Mouse (Mus musculus): ENCODE measurements around the gene Pdxdc1. TPM values are rescaled to one million over a fixed set of nuclear protein-coding genes. Genes with fewer than 3 reads are reported as not detected.
A peak's percentile ranks its signal among the peaks of the same experiment; 100 is the strongest.

The Pdxdc1 gene
- total and polyA plus RNA-seq, 3 experiments, result 36.0 to 64.2 TPM; not detected in 1

DNA sequence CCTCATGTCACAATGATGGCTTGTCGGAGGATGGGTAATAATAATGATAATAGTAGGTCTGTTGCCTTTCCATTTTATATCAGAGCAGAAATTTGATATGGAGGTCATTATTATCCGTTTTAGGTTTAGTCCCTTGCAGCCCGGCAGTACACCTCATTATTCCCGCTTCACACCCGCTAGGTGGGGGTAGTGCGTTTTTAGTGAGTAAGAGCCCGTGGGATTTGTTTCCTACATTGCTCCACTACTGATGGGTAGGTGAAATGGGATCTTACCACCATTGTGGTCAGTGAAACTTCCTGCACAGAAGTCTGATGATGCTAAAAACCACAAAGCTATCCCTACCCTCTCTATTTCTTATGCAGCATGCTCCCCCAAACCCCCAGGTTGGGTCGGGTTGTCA, 557 bp upstream of the Pdxdc1 start:
- TF ChIP-seq ZC3H11A (IDR thresholded peaks at IDR 0.05; ENCODE audit: low read depth, low read length) (peak; percentile 49), MAX (IDR thresholded peaks at IDR 0.05; ENCODE audit: low read length) (peak; percentile 22; the same call in 1 of the 2 replicates), CTCF (IDR thresholded peaks at IDR 0.05 in 2 of 3, conservative IDR thresholded peaks at IDR 0.05 in 1 of 3; ENCODE audit: control insufficient read depth in 1 of 3, insufficient read depth in 1 of 3, low read depth in 2 of 3, low read length in 3 of 3, poor library complexity in 1 of 3, severe bottlenecking in 1 of 3) (peak; percentile 26 to 62 (median 51); a peak in 5 of 6 replicates), SMC3 (IDR thresholded peaks at IDR 0.05; ENCODE audit: low read depth, low read length) (peak; percentile 53), RAD21 (IDR thresholded peaks at IDR 0.05; ENCODE audit: low read depth, low read length) (peak; percentile 69), ETS1 (IDR thresholded peaks at IDR 0.05; ENCODE audit: low read depth, low read length) (no peak), MXI1 (IDR thresholded peaks at IDR 0.05; ENCODE audit: low read depth, low read length) (no peak), MYB (IDR thresholded peaks at IDR 0.05; ENCODE audit: low read depth, low read length) (no peak)
- peak overlapping the region; percentile 76 for H3K9ac ChIP-seq (ENCODE audit: control insufficient read depth, low read depth, low read length, poor library complexity, severe bottlenecking)
- peak overlapping the region; percentile 74 to 86 for H3K4me3 ChIP-seq (ENCODE audit: control insufficient read depth in 1 of 2, insufficient read depth in 1 of 2, low read depth in 2 of 2, low read length in 2 of 2)
- no peaks in the 10 kb centered on the region for H3K9me3 ChIP-seq (replicated peaks; ENCODE audit: insufficient read depth, low read length)
- H3K27me3 ChIP-seq (ENCODE audit: control insufficient read depth in 1 of 2, insufficient read depth in 2 of 2, low read length in 2 of 2), result no peaks in the 10 kb centered on the region
- H3K36me3 ChIP-seq (ENCODE audit: control insufficient read depth in 1 of 2, insufficient read depth in 2 of 2, low read length in 2 of 2), result peaks cover 0 to 25% of the 10 kb centered on the region in 2 experiments; a peak in 2 of 4 replicates
- H3K79me2 ChIP-seq (ENCODE audit: control insufficient read depth, insufficient read depth, low read length, poor library complexity), result peaks cover 22% of the 10 kb centered on the region
- H3K27ac ChIP-seq (ENCODE audit: control insufficient read depth, low read depth, low read length), result peak overlapping the region; percentile 83
- peaks cover 13 to 15% of the 10 kb centered on the region in 2 experiments for H3K4me1 ChIP-seq (ENCODE audit: control insufficient read depth in 1 of 2, insufficient read depth in 2 of 2, low read length in 2 of 2)
- DNase-seq (ENCODE audit: low read depth, low spot score), result peak; percentile 87

DNA sequence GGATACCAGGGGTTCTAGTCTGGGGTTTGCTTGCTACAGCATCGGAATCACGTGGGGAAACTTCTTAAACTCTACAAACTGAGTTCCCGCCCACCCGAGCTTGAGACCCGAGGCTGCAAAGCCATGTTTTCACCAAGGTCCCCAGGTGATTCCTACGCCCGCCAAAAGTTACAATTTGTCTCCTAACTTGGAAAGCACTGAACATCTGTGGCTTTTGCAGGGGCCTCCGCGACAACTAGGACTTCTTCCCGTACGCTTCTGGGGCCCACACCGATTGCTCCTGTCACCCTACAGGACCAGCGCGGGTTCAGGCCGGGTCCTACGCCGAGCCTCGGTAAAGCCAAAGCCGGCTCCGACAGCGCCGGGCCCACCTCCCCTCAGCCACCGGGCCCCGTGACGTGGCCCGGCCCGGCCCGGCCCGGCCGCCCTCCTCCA, 517 bp downstream of the Pdxdc1 start:
- peaks cover 0 to 31% of the 10 kb centered on the region in 2 experiments; a peak in 2 of 4 replicates for H3K36me3 ChIP-seq (ENCODE audit: control insufficient read depth in 1 of 2, insufficient read depth in 2 of 2, low read length in 2 of 2)
- no peak for TF ChIP-seq TCF12 (IDR thresholded peaks at IDR 0.05; ENCODE audit: low read depth, low read length)
- no peak for TF ChIP-seq GABPA (IDR thresholded peaks at IDR 0.05; ENCODE audit: low read depth, low read length)
- no peak for TF ChIP-seq POLR2AphosphoS2 (IDR thresholded peaks at IDR 0.05; ENCODE audit: low read length)
- no peak for TF ChIP-seq TAL1 (IDR thresholded peaks at IDR 0.05; ENCODE audit: low read length)
- TF ChIP-seq MAX (IDR thresholded peaks at IDR 0.05; ENCODE audit: low read length), result peak; percentile 27; the same call in 1 of the 2 replicates
- TF ChIP-seq POLR2A (IDR thresholded peaks at IDR 0.05; ENCODE audit: control insufficient read depth in 1 of 2, insufficient read depth in 1 of 2, low read depth in 1 of 2, low read length in 2 of 2, poor library complexity in 1 of 2), result no peak
- no peak for TF ChIP-seq ZNF384 (IDR thresholded peaks at IDR 0.05; ENCODE audit: low read depth, low read length)
- no peak for TF ChIP-seq POLR2AphosphoS5 (IDR thresholded peaks at IDR 0.05; ENCODE audit: borderline replicate concordance, low read depth, low read length)
- TF ChIP-seq ELF1 (IDR thresholded peaks at IDR 0.05; ENCODE audit: low read depth, low read length), result no peak
- peak; percentile 83 for TF ChIP-seq MXI1 (IDR thresholded peaks at IDR 0.05; ENCODE audit: low read depth, low read length)
- no peak for TF ChIP-seq HCFC1 (IDR thresholded peaks at IDR 0.05; ENCODE audit: low read depth, low read length)
- no peak for TF ChIP-seq MEF2A (IDR thresholded peaks at IDR 0.05; ENCODE audit: extremely low read depth, insufficient replicate concordance, low read depth, low read length, poor library complexity, severe bottlenecking)
- TF ChIP-seq TBP (IDR thresholded peaks at IDR 0.05; ENCODE audit: low read depth, low read length), result no peak
- no peak for TF ChIP-seq ZKSCAN1 (IDR thresholded peaks at IDR 0.05; ENCODE audit: low read depth, low read length)
- peak; percentile 70 for TF ChIP-seq USF1 (IDR thresholded peaks at IDR 0.05; ENCODE audit: low read depth, low read length)
- TF ChIP-seq MYB (IDR thresholded peaks at IDR 0.05; ENCODE audit: low read depth, low read length), result no peak
- TF ChIP-seq MYC (IDR thresholded peaks at IDR 0.05; ENCODE audit: low read depth, low read length), result no peak
- TF ChIP-seq CHD2 (IDR thresholded peaks at IDR 0.05; ENCODE audit: low read length), result no peak
- peak; percentile 75 for DNase-seq (ENCODE audit: low read depth, low spot score)
- no peaks in the 10 kb centered on the region for H3K9me3 ChIP-seq (replicated peaks; ENCODE audit: insufficient read depth, low read length)
- peaks cover 11 to 16% of the 10 kb centered on the region in 2 experiments for H3K4me1 ChIP-seq (ENCODE audit: control insufficient read depth in 1 of 2, insufficient read depth in 2 of 2, low read length in 2 of 2)
- peak overlapping the region; percentile 43 for H3K27ac ChIP-seq (ENCODE audit: control insufficient read depth, low read depth, low read length)
- H3K27me3 ChIP-seq (ENCODE audit: control insufficient read depth in 1 of 2, insufficient read depth in 2 of 2, low read length in 2 of 2), result no peaks in the 10 kb centered on the region
- peak overlapping the region; percentile 77 for H3K9ac ChIP-seq (ENCODE audit: control insufficient read depth, low read depth, low read length, poor library complexity, severe bottlenecking)
- peaks cover 26% of the 10 kb centered on the region for H3K79me2 ChIP-seq (ENCODE audit: control insufficient read depth, insufficient read depth, low read length, poor library complexity)
- peak overlapping the region; percentile 74 to 86 for H3K4me3 ChIP-seq (ENCODE audit: control insufficient read depth in 1 of 2, insufficient read depth in 1 of 2, low read depth in 2 of 2, low read length in 2 of 2)

All from MEL (cell line).